11 mouse cellular contexts compared by ENCODE assay signal in genomic region chr8:3429966-3430365, GRCm38 (mm10). TPM values are rescaled to one million over a fixed set of nuclear protein-coding genes. Genes with fewer than 3 reads are reported as not detected.
DNase-seq lines count a peak whose midpoint lies in the region; ATAC-seq and TF ChIP-seq lines count a peak whose summit lies in the region.
"Had no signal": no experiment of that assay in that cellular context is flagged by ENCODE, and none has a peak within 500 bp of the region (broad histone marks: within the 10 kb centered on the region; RNA-seq: fewer than 3 reads in every experiment).

No protein-coding gene starts in this region.

- H3K4me1 ChIP-seq in lung, adult 2 months (ENCODE audit: control insufficient read depth, insufficient read depth, low read length) = no peaks in the 10 kb centered on the region
- no peaks in the 10 kb centered on the region for H3K4me1 ChIP-seq in intestine, embryonic 16.5 days (ENCODE audit: control insufficient read depth, insufficient read depth, low read length)

- H3K27ac ChIP-seq in gastrocnemius, adult 2 months = peak overlapping the region; percentile 12
- no peak overlapping the region for H3K27ac ChIP-seq in intestine, embryonic 16.5 days (ENCODE audit: low read length)

- no peak for TF ChIP-seq POLR2A in lung, adult 2 months (IDR thresholded peaks at IDR 0.05; ENCODE audit: borderline replicate concordance, extremely low read depth, low read depth, low read length)

- intact Hi-C loops in gastrocnemius, adult 2 months (cut with DNase I) = no loop called here

- no peaks in the 10 kb centered on the region for H3K9me3 ChIP-seq in intestine, embryonic 16.5 days (ENCODE audit: control insufficient read depth, low read length)

- no peaks in the 10 kb centered on the region for H3K27me3 ChIP-seq in intestine, embryonic 16.5 days (replicated peaks; ENCODE audit: control insufficient read depth, insufficient read depth, low read length)

- no peak overlapping the region for H3K4me2 ChIP-seq in intestine, embryonic 16.5 days (ENCODE audit: low read depth, low read length)
- H3K4me2 ChIP-seq: lung, embryonic 14.5 days had no signal

- no peak overlapping the region for H3K9ac ChIP-seq in intestine, embryonic 16.5 days (ENCODE audit: low read depth, low read length)
- H3K9ac ChIP-seq: lung, embryonic 14.5 days had no signal

- H3K4me3 ChIP-seq in gastrocnemius, adult 2 months = no peak overlapping the region
- no peak overlapping the region for H3K4me3 ChIP-seq in lung, adult 2 months (replicated peaks; ENCODE audit: extremely low read depth, low read depth, low read length)
- no peak overlapping the region for H3K4me3 ChIP-seq in intestine, embryonic 16.5 days (ENCODE audit: low read length)

- DNase-seq in gastrocnemius, adult 2 months = no peak
- no peak for DNase-seq in gastrocnemius, postnatal 25 days
- DNase-seq in ZHBTc4 (ENCODE audit: low read depth, low spot score) = peak; percentile 38
- DNase-seq in cerebellum, postnatal 25 days = peak; percentile 77 to 87
- DNase-seq in lung, adult 2 months = peak; percentile 62
- DNase-seq in left cerebral cortex, adult 11 months (ENCODE audit: low spot score) = no peak
- no peak for DNase-seq in frontal cortex, postnatal 14 days (ENCODE audit: low spot score in 2 of 2)
- DNase-seq: gastrocnemius, postnatal 10 days; lung, embryonic 14.5 days; thymus, postnatal 14 days had no signal

- H3K36me3 ChIP-seq in intestine, embryonic 16.5 days (ENCODE audit: control insufficient read depth, insufficient read depth, low read length) = peaks cover 8% of the 10 kb centered on the region; the same call in 1 of the 2 replicates

- TF ChIP-seq CTCF in gastrocnemius, adult 2 months (IDR thresholded peaks at IDR 0.05) = no peak
- no peak for TF ChIP-seq CTCF in lung, adult 2 months (IDR thresholded peaks at IDR 0.05; ENCODE audit: insufficient read depth, low read length)

- ATAC-seq in intestine, embryonic 16.5 days = no peak

- 43% methylated on average over 2 of the region's 2 CpGs for WGBS in lung, adult 2 months
- WGBS in intestine, embryonic 16.5 days = 79% methylated on average over 2 of the region's 2 CpGs

RNA-seq across cellular contexts. Expression of gene Arhgef18, which starts 37.2 kb away (rescaled TPM):
- 10 to 100 TPM in 1 of 2 experiments, 1 to 10 TPM in 1; 6.9 to 11.8 TPM for total RNA-seq in gastrocnemius, adult 2 months (2021)
- total RNA-seq in gastrocnemius, postnatal 25 days (2021) = 10 to 100 TPM in 1 of 2 experiments, 1 to 10 TPM in 1; 10.0 to 10.5 TPM
- 68.7 and 87.9 TPM in 2 replicates for polyA plus RNA-seq in lung, adult 2 months (2012; rRNA removed)
- polyA plus RNA-seq in intestine, embryonic 16.5 days (2015; fragmentation: Nextera tagmentation; extraction: Ambion mirVana) = 8.2 and 8.4 TPM in 2 replicates

RNA-seq across cellular contexts. Expression of gene Pex11g, which starts 37.5 kb away (rescaled TPM):
- total RNA-seq in gastrocnemius, adult 2 months (2021) = 1 to 10 TPM; 2.3 to 2.6 TPM
- 1 to 10 TPM; 2.5 to 3.1 TPM for total RNA-seq in gastrocnemius, postnatal 25 days (2021)
- 7.6 and 7.7 TPM in 2 replicates for polyA plus RNA-seq in lung, adult 2 months (2012; rRNA removed)
- 17.4 and 17.9 TPM in 2 replicates for polyA plus RNA-seq in intestine, embryonic 16.5 days (2015; fragmentation: Nextera tagmentation; extraction: Ambion mirVana)

RNA-seq across cellular contexts. Expression of gene Tex45, which starts 40.7 kb away (rescaled TPM):
- total RNA-seq in gastrocnemius, adult 2 months (2021) = not detected
- not detected for total RNA-seq in gastrocnemius, postnatal 25 days (2021)
- 0.14 and 0.24 TPM in 2 replicates for polyA plus RNA-seq in lung, adult 2 months (2012; rRNA removed)
- polyA plus RNA-seq in intestine, embryonic 16.5 days (2015; fragmentation: Nextera tagmentation; extraction: Ambion mirVana) = not detected in 2 replicates
- polyA plus RNA-seq: lung, embryonic 14.5 days had no signal

Comparison
In these comparisons a context has a peak if more than half of its experiments do, and no peak if none do; other contexts are left out.
1. DNase-seq: peak in ZHBTc4 (single experiment), cerebellum, postnatal 25 days (2 of 2) and lung, adult 2 months (single experiment); none in gastrocnemius, adult 2 months (single experiment), gastrocnemius, postnatal 25 days (single experiment), left cerebral cortex, adult 11 months (single experiment) and frontal cortex, postnatal 14 days (0 of 2).